Mouse (Mus musculus): ENCODE measurements around the gene Islr. TPM values are rescaled to one million over a fixed set of nuclear protein-coding genes. Genes with fewer than 3 reads are reported as not detected.

The Islr gene
- polyA plus RNA-seq, 1 experiment: not detected

DNA sequence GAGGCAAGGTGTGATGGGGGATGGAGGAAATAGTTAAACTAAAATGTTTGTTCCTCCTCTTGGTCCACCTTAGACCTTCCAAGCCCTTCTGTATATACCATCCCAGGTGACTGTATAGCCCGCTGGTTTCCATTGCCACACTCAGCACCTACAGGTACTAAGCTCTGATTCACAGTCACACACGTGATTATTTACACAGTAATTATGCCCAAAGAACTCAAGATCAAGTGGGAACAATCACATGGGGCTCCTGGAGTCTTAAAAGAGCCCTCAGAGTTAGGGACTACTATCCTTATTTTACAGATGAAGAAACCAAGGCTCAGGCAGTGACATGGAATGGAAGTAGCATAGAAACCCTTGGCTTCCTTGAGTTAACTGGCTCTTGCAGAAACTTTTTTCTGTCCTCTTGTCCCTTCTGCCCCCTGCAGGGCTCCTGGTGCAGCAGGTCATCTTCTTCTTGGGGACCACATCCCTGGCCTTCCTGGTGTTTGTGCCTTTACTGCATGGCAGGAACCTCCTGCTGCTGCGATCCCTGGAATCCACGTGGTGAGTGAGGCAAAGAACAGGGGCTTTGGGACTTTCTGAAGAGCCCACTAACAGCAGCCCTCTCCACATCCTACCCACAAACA lies 53.3 kb downstream of the Islr start:
- no peak for TF ChIP-seq GATA1 (IDR thresholded peaks at IDR 0.05; ENCODE audit: low read length)

DNA sequence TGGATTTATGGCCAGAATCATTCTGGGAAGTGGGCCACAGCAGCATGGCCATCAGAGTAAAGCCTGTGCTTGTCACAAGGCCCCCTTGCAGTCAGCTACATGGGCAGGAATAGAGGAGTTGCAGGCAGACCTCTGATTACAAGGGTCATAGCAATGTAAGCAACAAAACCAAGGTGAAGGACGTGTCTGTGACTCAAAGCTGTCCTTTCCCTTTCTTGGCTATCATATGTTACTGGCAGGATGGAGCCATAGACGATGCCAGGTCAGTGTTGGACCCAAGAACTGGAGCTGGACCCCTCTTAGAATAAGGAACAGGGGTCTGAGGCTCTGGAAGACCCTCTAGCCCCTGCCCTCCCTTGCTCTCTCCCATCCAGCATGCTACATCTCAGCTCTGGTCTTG lies 55.3 kb downstream of the Islr start:
- TF ChIP-seq GATA1 (IDR thresholded peaks at IDR 0.05; ENCODE audit: low read length): no peak

DNA sequence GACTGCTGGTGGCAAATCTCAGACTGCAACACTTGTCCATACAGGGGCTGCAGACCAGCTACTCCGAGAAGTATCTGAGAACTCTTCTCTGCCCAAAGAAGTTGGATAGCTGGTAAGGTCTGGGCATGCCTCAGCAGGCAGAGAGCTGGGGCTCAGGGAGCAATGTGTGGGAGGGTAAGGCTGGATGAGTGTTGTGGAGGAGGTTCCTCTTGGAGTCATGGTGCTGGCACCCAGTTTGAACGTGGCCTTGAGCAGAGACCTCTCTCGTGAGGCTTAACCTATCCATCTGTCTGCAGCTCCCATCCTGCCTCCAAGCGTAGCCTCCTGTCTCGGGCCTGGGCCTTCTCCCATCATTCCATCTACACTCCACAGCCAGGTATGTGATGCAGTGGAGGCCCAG lies 58.7 kb downstream of the Islr start:
- TF ChIP-seq GATA1 (IDR thresholded peaks at IDR 0.05; ENCODE audit: low read length): no peak

DNA sequence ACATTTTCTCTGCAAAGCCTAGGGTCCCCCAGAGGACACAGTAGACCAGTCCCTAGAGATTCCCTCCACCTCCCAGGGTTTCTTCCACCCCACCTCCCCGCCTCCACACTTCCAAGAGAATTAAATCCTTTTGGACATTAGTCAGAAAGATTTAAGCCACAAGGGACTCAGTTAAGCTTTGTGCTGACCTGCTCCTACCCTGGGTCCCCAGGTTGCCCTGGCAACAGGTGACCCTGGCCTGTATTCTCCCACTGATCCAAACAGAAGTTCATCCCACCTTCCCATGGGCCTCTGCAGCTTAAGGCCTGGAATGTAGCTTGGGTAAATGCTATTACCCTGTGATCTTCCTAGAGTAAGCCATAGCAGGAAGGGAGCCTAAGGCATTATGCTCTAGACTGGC lies 59.4 kb downstream of the Islr start:
- TF ChIP-seq GATA1 (IDR thresholded peaks at IDR 0.05; ENCODE audit: low read length): no peak

DNA sequence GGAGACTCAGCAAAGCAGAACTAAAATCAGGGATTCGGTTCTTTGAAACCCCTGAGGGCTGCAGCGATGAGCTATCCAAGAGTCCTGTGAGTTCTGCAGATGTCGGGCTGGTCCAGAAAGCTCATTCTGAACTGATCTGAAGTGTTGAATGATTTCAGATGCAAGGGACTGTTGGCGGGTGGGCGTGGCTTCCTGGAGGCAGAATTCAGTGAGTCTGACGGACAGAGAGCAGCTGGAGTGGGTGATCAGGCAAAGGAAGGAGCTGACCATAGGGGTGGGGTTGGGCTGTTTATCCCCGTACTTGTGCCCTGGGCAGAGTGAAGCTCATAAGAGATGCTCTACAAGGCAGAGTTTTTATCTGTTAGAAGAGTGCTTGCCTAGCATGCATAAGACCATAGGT lies 60.7 kb downstream of the Islr start:
- TF ChIP-seq GATA1 (IDR thresholded peaks at IDR 0.05; ENCODE audit: low read length): no peak

DNA sequence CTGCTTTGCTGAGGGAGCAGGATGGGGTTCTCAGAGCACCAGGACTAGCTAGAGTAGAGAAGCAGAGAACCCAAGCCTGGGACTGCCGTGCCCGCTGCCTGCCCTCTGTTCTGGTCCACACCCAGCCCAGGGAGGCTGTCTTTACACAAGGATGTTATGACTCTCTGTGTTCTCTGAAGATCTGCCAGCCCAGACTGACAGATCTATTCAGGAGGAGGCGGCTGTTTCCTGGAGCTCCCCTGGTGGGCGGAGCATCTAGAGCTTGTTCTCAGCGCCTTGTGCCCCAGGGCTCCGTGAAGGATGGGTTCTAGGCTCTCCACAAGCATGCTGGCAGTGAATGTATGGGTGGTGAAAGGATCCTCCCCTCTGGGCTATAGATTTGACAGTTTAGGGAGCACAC lies 64.2 kb downstream of the Islr start:
- TF ChIP-seq GATA1 (IDR thresholded peaks at IDR 0.05; ENCODE audit: low read length): no peak

DNA sequence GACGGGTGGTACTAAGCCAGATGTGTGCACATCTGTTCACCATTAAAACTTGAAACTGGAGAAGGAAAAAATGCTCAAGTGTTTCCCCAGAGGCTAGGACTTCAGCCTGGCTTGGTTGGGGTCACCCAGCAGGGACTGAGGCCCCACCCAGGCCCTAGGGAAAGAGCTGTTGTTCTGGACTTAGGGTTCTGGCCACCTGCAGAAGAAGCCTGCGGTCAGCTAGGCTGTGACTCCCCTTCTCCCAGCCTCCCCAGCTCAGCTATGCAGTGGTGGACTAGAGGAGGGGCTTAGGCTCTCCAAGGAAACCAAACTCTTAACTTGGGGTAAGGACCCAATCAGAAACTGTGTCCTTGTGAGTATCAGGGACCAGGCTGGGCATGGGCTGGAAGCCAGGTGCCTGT lies 68.2 kb downstream of the Islr start:
- no peak for TF ChIP-seq GATA1 (IDR thresholded peaks at IDR 0.05; ENCODE audit: low read length)

DNA sequence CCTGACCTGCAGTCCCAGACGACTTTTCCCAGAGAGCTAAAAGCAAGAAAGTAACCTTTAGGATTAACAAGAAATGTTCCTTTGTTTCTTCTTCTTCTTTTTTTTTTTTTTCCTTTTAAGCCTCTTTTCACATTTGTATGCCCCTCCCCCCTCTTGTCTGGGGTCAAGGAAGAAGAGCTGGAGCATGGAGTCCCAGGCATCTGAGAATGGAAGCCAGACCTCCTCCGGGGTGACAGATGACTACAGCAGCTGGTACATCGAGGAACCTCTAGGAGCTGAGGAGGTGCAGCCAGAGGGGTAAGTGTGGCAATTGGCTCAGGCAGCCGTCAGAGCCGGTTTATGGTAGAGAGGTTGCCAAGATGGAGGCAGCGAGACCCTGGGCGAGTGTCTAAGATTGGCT lies 69.2 kb downstream of the Islr start:
- no peak for TF ChIP-seq GATA1 (IDR thresholded peaks at IDR 0.05; ENCODE audit: low read length)

DNA sequence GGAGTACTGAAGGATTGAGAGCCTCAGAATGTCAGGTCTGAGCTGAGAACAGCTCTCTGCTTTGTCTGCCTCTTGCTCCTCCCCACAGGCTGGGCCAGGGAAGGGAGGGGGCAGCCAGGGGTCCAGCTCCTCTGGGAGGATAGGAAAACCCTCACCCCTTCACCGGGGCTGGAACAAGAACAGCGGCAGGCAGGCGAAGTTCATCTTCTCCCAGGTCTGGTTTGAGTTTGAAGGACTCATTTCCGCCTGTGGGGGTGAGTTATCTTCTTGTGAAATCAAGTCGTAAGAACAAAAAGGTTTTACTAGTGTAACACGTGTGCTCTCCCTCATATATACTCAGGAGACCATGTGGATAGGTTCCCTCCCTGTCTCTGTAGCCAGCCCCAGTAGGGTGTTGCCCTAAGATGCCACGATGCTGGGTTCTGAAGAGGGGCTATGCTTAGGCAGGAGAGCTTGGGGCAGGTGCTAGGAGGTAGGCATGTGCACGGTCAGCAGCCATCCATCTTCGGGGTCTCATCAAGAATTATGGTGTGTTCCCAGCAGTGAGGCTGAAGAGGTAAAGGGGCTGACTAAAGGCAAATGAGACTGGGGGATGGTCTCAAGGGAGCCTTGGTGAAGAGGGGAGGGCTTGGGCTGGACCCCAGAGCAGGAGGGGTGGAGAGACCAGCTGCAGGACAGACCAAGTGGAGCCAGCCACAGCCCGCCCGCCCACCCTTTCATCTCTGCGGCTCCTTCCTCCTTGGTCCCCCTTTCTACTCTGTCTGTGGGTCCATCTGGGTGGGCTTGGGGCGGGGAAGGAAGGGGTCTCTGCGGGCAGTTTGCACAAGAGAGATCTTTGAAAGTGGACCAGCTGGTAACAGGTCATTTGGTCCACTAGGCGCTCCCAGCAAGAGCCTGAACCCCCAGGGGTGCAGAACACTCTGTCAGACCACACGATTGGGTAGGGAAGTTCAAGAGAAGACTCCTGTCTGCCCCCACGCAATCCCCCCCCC lies 69.9 kb downstream of the Islr start:
- TF ChIP-seq GATA1 (IDR thresholded peaks at IDR 0.05; ENCODE audit: low read length): no peak

DNA sequence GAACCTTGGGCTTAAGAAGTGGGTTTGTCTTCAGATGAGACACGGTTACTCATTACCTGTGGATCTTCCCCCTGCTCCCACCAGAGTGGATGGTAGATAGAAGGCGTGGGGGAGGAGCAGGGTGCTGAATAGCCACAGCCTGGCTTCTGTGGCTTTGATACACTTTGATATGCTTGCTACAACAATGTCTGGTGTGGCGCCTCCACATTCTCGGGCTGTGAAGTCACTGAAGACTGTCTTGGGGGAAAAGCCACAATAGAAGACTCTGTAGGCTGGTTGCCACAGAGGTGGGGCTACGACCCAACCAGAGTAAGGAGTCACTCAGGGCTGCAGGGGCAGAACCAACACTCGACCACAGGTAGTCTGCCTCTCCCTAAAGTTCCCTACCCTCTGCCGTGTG lies 72.4 kb downstream of the Islr start:
- TF ChIP-seq GATA1 (IDR thresholded peaks at IDR 0.05; ENCODE audit: low read length): no peak

DNA sequence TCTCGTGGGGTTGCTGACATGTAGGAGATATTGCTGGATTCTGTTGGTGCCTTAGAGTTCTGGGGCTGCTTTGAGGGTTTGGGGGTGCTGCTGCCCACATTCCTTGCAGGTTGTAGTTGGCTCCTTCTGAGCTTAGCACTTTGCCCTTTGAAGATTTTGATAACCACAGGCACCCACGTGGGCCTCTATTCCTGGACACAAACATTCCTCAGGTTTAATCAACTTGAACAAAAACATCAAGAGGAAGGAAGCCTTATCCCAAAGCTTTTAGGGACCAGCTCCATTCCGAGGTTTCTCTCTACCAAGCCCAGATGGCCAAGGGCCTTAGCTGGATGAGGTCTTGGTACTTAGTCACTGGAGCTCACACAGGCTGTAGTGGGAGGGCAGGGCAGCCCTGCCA lies 73.2 kb downstream of the Islr start:
- TF ChIP-seq GATA1 (IDR thresholded peaks at IDR 0.05; ENCODE audit: low read length): no peak

DNA sequence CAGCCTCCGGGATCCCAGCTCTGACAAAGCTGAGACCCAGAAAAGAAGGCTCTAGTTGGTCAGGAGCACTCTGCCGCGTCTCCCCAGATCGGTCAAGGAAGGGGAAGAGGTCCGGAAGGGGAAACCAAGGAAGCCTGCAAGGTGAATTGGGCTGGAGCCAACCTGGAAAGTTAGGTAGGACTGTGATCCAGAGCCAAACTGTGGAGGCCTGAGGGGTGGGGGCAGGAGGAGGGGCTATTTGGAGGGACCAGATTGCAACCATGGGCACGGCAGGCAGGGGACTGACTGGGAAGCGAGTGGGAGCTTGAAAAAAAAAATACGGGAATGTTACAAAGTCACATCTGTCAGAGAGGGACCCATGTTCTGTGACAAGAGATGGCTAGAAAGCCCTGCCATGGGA lies 74.6 kb downstream of the Islr start:
- no peak for TF ChIP-seq GATA1 (IDR thresholded peaks at IDR 0.05; ENCODE audit: low read length)

DNA sequence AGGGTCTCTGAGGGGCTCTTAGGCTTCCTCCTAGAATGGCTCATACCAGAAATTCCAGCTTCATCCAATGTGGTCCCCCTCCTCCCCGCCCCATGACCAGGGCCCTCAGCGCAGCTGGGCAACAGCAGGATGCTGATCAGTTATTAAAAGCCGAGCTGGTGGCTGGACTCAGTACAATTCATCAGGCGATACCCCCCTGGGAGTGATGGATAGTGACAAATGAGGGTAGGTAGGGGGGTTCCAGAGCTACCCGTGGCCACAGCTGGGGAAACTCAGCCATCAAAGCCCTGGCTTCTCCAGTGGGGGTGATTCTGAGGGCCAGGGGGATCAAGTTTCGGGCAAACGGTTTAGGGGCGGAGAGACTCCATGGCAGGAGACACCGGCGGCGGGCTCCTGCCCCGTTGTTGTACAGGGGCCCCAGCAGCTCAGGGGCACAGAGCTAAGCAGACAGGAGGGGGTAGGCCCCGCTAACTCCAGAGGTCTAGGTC lies 75.1 kb downstream of the Islr start:
- no peak for TF ChIP-seq GATA1 (IDR thresholded peaks at IDR 0.05; ENCODE audit: low read length)

DNA sequence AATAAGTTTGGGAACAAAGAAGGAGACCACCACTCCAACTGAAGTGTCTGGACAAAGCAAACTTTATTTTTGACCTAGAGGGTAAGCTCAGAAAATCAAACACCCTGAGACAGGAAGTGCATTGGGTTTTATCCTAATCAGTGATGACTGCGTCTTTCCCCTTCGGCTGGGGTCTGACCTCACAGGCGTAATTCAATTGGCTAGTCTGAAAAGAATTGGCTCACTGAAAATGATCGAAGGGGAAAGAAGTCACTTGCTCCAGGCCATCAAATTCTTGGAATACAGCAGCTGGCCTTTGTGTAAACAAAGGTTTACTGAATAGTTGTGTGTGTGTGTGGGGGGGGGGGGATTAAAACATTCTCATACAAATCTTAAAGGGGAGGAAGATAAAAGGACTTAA lies 78.3 kb downstream of the Islr start:
- no peak for TF ChIP-seq GATA1 (IDR thresholded peaks at IDR 0.05; ENCODE audit: low read length)

DNA sequence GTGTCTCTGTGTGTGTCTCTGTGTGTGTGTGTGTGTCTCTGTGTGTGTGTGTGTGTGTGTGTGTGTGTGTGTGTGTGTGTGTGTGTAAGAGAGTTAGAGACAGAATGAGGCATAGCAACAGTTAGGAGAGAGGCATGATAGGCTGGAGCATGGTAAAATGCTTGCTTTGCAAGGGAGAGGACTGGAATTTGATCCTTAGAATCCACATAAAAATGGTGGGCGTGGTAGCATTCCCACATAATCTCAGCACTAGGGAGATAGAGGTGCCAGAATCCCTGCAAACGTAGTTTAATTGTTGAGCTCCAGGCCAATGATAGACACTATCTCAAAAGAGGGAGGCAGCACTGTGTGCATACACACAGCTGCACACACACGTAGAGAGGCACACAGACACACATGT lies 79.0 kb downstream of the Islr start:
- no peak for TF ChIP-seq GATA1 (IDR thresholded peaks at IDR 0.05; ENCODE audit: low read length)

DNA sequence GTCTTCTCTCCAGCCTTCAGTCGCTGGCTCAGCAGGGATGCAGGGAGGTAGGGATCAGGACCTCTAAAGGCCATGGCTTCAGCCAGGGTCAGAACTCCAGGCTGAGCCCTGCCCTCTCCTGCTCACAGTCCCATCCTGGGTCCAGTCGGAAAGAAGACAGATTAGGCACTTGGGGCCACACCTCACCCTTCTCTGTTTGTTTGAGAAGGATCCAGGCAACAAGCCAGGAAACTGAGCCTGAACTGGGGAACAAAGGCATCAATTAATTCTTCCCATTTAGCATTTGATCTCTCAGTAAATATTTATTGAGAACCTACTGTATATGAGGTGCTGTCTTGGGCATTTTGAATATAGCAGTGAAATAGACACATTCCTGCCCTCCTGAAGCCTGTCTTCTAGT lies 85.4 kb downstream of the Islr start, which contains the start of gene Ccdc33:
Ccdc33 (minus strand) TSS at position 153 of the 400 bp plus-strand sequence.
- no peak for TF ChIP-seq GATA1 (IDR thresholded peaks at IDR 0.05; ENCODE audit: low read length)

Data from G1E-ER4 (cell line).